ENCODE assay signal across 27 mouse cellular contexts in the genomic region with DNA sequence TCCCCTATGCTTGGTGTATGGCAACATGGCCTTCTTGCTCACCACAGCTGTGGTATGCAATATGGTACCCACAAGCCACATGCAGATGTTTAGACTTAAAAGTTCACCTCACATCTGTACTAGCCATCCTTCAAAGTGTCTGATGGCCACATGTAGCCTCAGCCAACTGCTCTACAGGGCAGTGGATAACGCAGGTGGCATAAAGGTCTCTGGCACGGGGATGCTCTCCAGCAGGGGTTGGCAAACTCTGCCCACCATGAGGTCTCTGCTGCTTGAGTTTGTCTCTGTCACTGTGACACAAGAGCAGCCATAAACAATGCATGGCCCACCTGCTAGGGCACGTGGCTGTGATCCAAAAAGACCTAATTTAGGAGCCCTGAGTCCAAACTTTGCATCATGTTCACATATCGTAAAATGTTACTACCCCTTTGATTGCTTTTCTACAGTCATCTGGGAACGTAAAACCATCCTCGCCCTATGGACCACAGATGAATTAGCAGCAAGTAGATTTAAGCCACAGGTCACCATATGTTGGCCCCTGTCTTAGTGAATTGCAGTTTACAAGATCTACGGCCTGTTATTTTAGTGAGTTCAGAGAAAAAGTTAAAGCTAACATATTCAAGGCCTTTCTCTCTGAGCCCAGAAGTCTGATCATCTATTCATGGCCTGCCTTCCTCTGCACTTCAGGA. TPM values are rescaled to one million over a fixed set of nuclear protein-coding genes. Genes with fewer than 3 reads are reported as not detected.
DNase-seq lines count a peak whose midpoint lies in the region; ATAC-seq and TF ChIP-seq lines count a peak whose summit lies in the region.
"Had no signal": no experiment of that assay in that cellular context is flagged by ENCODE, and none has a peak within 500 bp of the region (broad histone marks: within the 10 kb centered on the region; RNA-seq: fewer than 3 reads in every experiment).

No protein-coding gene starts in this region.

- H3K4me3 ChIP-seq in kidney, postnatal 0 days (replicated peaks; ENCODE audit: low read depth, low read length) = no peak overlapping the region
- no peak overlapping the region for H3K4me3 ChIP-seq in limb, embryonic 11.5 days (ENCODE audit: low read depth, low read length)
- H3K4me3 ChIP-seq: embryonic facial prominence, embryonic 10.5 days; embryonic facial prominence, embryonic 13.5 days; erythroblast, embryonic 14.5 days; forebrain, embryonic 12.5 days; forebrain, embryonic 15.5 days; heart, embryonic 13.5 days; hindbrain, embryonic 12.5 days had no signal

- no peak overlapping the region for H3K27ac ChIP-seq in kidney, postnatal 0 days
- H3K27ac ChIP-seq in limb, embryonic 11.5 days (replicated peaks; ENCODE audit: low read depth, low read length) = no peak overlapping the region
- H3K27ac ChIP-seq: embryonic facial prominence, embryonic 10.5 days; embryonic facial prominence, embryonic 13.5 days; forebrain, embryonic 12.5 days; forebrain, embryonic 15.5 days; heart, embryonic 13.5 days; hindbrain, embryonic 12.5 days had no signal

- 28% methylated on average over 7 of the region's 7 CpGs for WGBS in kidney, postnatal 0 days
- 17% methylated on average over 7 of the region's 7 CpGs for WGBS in limb, embryonic 11.5 days

- no peak for ATAC-seq in kidney, postnatal 0 days (replicated peaks; ENCODE audit: low FRiP score, low read depth)
- ATAC-seq in limb, embryonic 11.5 days (ENCODE audit: insufficient number of reproducible peaks, low FRiP score, low TSS enrichment, low read depth) = no peak
- ATAC-seq: forebrain, embryonic 15.5 days; hindbrain, embryonic 16.5 days; inflammation-experienced regulatory T-cells, adult 6 months; intestine, embryonic 16.5 days; Patski had no signal

- H3K9me3 ChIP-seq in kidney, postnatal 0 days (replicated peaks; ENCODE audit: low read length) = no peaks in the 10 kb centered on the region
- H3K9me3 ChIP-seq in limb, embryonic 11.5 days (ENCODE audit: control insufficient read depth, low read length) = no peaks in the 10 kb centered on the region
- H3K9me3 ChIP-seq: embryonic facial prominence, embryonic 13.5 days; forebrain, embryonic 12.5 days; forebrain, embryonic 15.5 days; G1E had no signal

- H3K4me2 ChIP-seq in kidney, postnatal 0 days (ENCODE audit: low read length) = no peak overlapping the region
- no peak overlapping the region for H3K4me2 ChIP-seq in limb, embryonic 11.5 days (ENCODE audit: low read depth, severe bottlenecking)
- H3K4me2 ChIP-seq: embryonic facial prominence, embryonic 13.5 days; forebrain, embryonic 12.5 days; forebrain, embryonic 15.5 days; heart, embryonic 13.5 days; hindbrain, embryonic 12.5 days had no signal

- DNase-seq in embryo, embryonic 10.5 days (ENCODE audit: low spot score) = peak; percentile 36
- DNase-seq in embryo, embryonic 9.5 days (ENCODE audit: extremely low spot score) = no peak
- DNase-seq in kidney, postnatal 0 days (ENCODE audit: low spot score) = peak; percentile 4
- no peak for DNase-seq in kidney, postnatal 25 days
- peak; percentile 37 for DNase-seq in limb, embryonic 11.5 days (ENCODE audit: low spot score)
- DNase-seq in cerebellum, adult 11 months = no peak
- no peak for DNase-seq in thymus, adult 18-20 months
- DNase-seq: adrenal gland, postnatal 10 days; adrenal gland, postnatal 36 days; B cell, adult 2 months; cerebellum, adult 9-11 months; cerebellum, postnatal 25 days; gastrocnemius, postnatal 10 days; gastrocnemius, postnatal 36 days; heart, postnatal 14 days had no signal

- TF ChIP-seq CTCF in kidney, postnatal 0 days (IDR thresholded peaks at IDR 0.05; ENCODE audit: low read depth) = no peak

- no peak overlapping the region for H3K9ac ChIP-seq in kidney, postnatal 0 days (ENCODE audit: low read depth, low read length)
- no peak overlapping the region for H3K9ac ChIP-seq in limb, embryonic 11.5 days (ENCODE audit: low read length)
- H3K9ac ChIP-seq: embryonic facial prominence, embryonic 13.5 days; forebrain, embryonic 12.5 days; forebrain, embryonic 15.5 days; heart, embryonic 13.5 days; hindbrain, embryonic 12.5 days had no signal

- no peaks in the 10 kb centered on the region for H3K36me3 ChIP-seq in kidney, postnatal 0 days (ENCODE audit: insufficient read depth, low read length)
- H3K36me3 ChIP-seq in limb, embryonic 11.5 days (ENCODE audit: control insufficient read depth, insufficient read depth, low read length) = no peaks in the 10 kb centered on the region
- H3K36me3 ChIP-seq: embryonic facial prominence, embryonic 10.5 days; embryonic facial prominence, embryonic 13.5 days; forebrain, embryonic 12.5 days; forebrain, embryonic 15.5 days; G1E; heart, embryonic 13.5 days; hindbrain, embryonic 12.5 days had no signal

- H3K27me3 ChIP-seq in kidney, postnatal 0 days (ENCODE audit: insufficient read depth, low read length) = no peaks in the 10 kb centered on the region
- H3K27me3 ChIP-seq in limb, embryonic 11.5 days (ENCODE audit: control insufficient read depth, insufficient read depth, low read length) = peaks cover 6% of the 10 kb centered on the region; the same call in 1 of the 2 replicates
- H3K27me3 ChIP-seq: forebrain, embryonic 12.5 days; forebrain, embryonic 15.5 days; hindbrain, embryonic 12.5 days had no signal

- no peaks in the 10 kb centered on the region for H3K4me1 ChIP-seq in kidney, postnatal 0 days (replicated peaks; ENCODE audit: insufficient read depth, low read length)
- peaks cover 7% of the 10 kb centered on the region for H3K4me1 ChIP-seq in limb, embryonic 11.5 days (ENCODE audit: control insufficient read depth, insufficient read depth, low read length)
- H3K4me1 ChIP-seq: embryonic facial prominence, embryonic 10.5 days; embryonic facial prominence, embryonic 13.5 days; forebrain, embryonic 12.5 days; forebrain, embryonic 15.5 days; heart, embryonic 13.5 days; hindbrain, embryonic 12.5 days had no signal

RNA-seq across cellular contexts. Expression of gene Rims4, which starts 35.3 kb away (rescaled TPM):
- 0.33 and 0.50 TPM in 2 replicates for polyA plus RNA-seq in kidney, postnatal 0 days (2015; fragmentation: Nextera tagmentation; extraction: Ambion mirVana)
- 0.06 and 0.16 TPM in 2 replicates for polyA plus RNA-seq in limb, embryonic 11.5 days (2014; fragmentation: Nextera tagmentation; extraction: Ambion mirVana)
- polyA plus RNA-seq: erythroblast, embryonic 14.5 days; G1E; inflammation-experienced regulatory T-cells, adult 6 months; Patski had no signal

RNA-seq across cellular contexts. Expression of gene Ywhab, which starts 41.0 kb away (rescaled TPM):
- polyA plus RNA-seq in kidney, postnatal 0 days (2015; fragmentation: Nextera tagmentation; extraction: Ambion mirVana) = 261 and 288 TPM in 2 replicates
- 323 TPM in 2 replicates for polyA plus RNA-seq in limb, embryonic 11.5 days (2014; fragmentation: Nextera tagmentation; extraction: Ambion mirVana)

Comparison
In these comparisons a context has a peak if more than half of its experiments do, and no peak if none do; other contexts are left out.
1. DNase-seq: peak in embryo, embryonic 10.5 days (single experiment), kidney, postnatal 0 days (single experiment) and limb, embryonic 11.5 days (single experiment); none in embryo, embryonic 9.5 days (single experiment), kidney, postnatal 25 days (0 of 2), cerebellum, adult 11 months (single experiment) and thymus, adult 18-20 months (0 of 2).